Mouse (Mus musculus): Measurements from ENCODE around the gene Tiam1.

DNA sequence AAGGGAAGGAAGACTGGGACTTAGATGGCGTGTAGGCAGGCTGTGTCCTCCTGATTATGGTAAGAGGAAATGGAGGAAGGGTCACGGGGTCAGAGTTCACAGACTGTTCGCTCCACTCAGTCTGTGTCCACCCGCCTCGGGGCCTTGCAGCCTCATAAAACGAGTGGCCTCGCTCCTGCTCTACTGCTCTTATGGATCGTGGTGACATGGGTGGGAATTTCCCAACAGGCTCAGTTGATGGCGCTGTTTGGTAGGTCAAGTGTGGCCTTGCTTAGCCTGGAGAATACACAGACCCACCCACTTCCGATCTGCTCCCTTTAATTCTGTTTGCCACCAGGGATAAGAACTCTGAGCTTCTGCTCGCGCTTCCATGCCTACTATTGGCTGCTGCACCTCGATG lies 43.9 kb upstream of the Tiam1 start:
- TF ChIP-seq FLI1 (IDR thresholded peaks at IDR 0.05; ENCODE audit: low read length) (no peak), GATA1 (IDR thresholded peaks at IDR 0.05; ENCODE audit: borderline replicate concordance, low read length) (no peak)

All from megakaryocyte, embryonic 14.5 days (primary cell).